Comparison of ENCODE assay signal across 21 mouse cellular contexts in genomic region chr12:71912262-71912661, GRCm38 (mm10).
DNase-seq lines count a peak whose midpoint lies in the region; ATAC-seq and TF ChIP-seq lines count a peak whose summit lies in the region.
"Had no signal": no experiment of that assay in that cellular context is flagged by ENCODE, and none has a peak within 500 bp of the region (broad histone marks: within the 10 kb centered on the region; RNA-seq: fewer than 3 reads in every experiment).

No protein-coding gene starts in this region.

- 0 out of 2 replicates have a peak, but pooled peaks cover 4% of the 10 kb centered on the region for H3K4me1 ChIP-seq in forebrain, postnatal 0 days (ENCODE audit: insufficient read depth)
- peaks cover 27% of the 10 kb centered on the region for H3K4me1 ChIP-seq in forebrain, embryonic 15.5 days
- peaks cover 12% of the 10 kb centered on the region for H3K4me1 ChIP-seq in kidney, embryonic 14.5 days (ENCODE audit: control insufficient read depth, insufficient read depth, low read length)
- H3K4me1 ChIP-seq in liver, embryonic 12.5 days: peaks cover 13% of the 10 kb centered on the region
- peaks cover 16% of the 10 kb centered on the region for H3K4me1 ChIP-seq in bone marrow macrophage, adult 2 months (ENCODE audit: control insufficient read depth, insufficient read depth, low read length)
- no peaks in the 10 kb centered on the region for H3K4me1 ChIP-seq in thymus, adult 2 months (replicated peaks; ENCODE audit: control insufficient read depth, insufficient read depth, low read length)

- no peak for TF ChIP-seq CTCF in forebrain, postnatal 0 days (IDR thresholded peaks at IDR 0.05; ENCODE audit: low read depth)
- TF ChIP-seq CTCF in bone marrow macrophage, adult 2 months (IDR thresholded peaks at IDR 0.05; ENCODE audit: low read depth, low read length): no peak
- no peak for TF ChIP-seq CTCF in thymus, adult 2 months (IDR thresholded peaks at IDR 0.05; ENCODE audit: borderline replicate concordance, control insufficient read depth, extremely low read depth, insufficient read depth, low read length, poor library complexity)

- no peaks in the 10 kb centered on the region for H3K9me3 ChIP-seq in forebrain, postnatal 0 days (ENCODE audit: low read length)
- no peaks in the 10 kb centered on the region for H3K9me3 ChIP-seq in forebrain, embryonic 15.5 days
- H3K9me3 ChIP-seq in kidney, embryonic 14.5 days (ENCODE audit: control insufficient read depth, low read length): no peaks in the 10 kb centered on the region
- no peaks in the 10 kb centered on the region for H3K9me3 ChIP-seq in liver, embryonic 12.5 days (replicated peaks)
- H3K9me3 ChIP-seq: G1E; heart, embryonic 15.5 days; stomach, embryonic 15.5 days had no signal

- peaks cover 16% of the 10 kb centered on the region for H3K36me3 ChIP-seq in forebrain, postnatal 0 days (ENCODE audit: insufficient read depth)
- H3K36me3 ChIP-seq in forebrain, embryonic 15.5 days: peaks cover 4% of the 10 kb centered on the region; the same call in 1 of the 2 replicates
- peaks cover 6% of the 10 kb centered on the region; the same call in 1 of the 2 replicates for H3K36me3 ChIP-seq in kidney, embryonic 14.5 days (ENCODE audit: control insufficient read depth, insufficient read depth, low read length)
- H3K36me3 ChIP-seq in liver, embryonic 12.5 days: peaks cover 25% of the 10 kb centered on the region
- H3K36me3 ChIP-seq in thymus, adult 2 months (ENCODE audit: control insufficient read depth, insufficient read depth, low read length): no peaks in the 10 kb centered on the region

- no peak overlapping the region for H3K4me2 ChIP-seq in forebrain, postnatal 0 days (ENCODE audit: low read depth)
- H3K4me2 ChIP-seq in forebrain, embryonic 15.5 days (replicated peaks): no peak overlapping the region
- 0 out of 2 replicates have a peak overlapping the region, but pooled peaks have one; percentile 13 for H3K4me2 ChIP-seq in kidney, embryonic 14.5 days (replicated peaks; ENCODE audit: low read depth, low read length)
- H3K4me2 ChIP-seq in liver, embryonic 12.5 days: no peak overlapping the region
- H3K4me2 ChIP-seq: heart, embryonic 15.5 days; lung, embryonic 14.5 days; stomach, embryonic 15.5 days had no signal

- H3K27ac ChIP-seq in forebrain, postnatal 0 days (ENCODE audit: low read depth, low read length): 0 out of 2 replicates have a peak overlapping the region, but pooled peaks have one; percentile 15
- no peak overlapping the region for H3K27ac ChIP-seq in forebrain, embryonic 15.5 days (replicated peaks)
- H3K27ac ChIP-seq in kidney, embryonic 14.5 days (ENCODE audit: low read depth, low read length): no peak overlapping the region; the same call in 1 of the 2 replicates
- H3K27ac ChIP-seq in liver, embryonic 12.5 days: 0 out of 2 replicates have a peak overlapping the region, but pooled peaks have one; percentile 25
- peak overlapping the region; percentile 31; the same call in 1 of the 2 replicates for H3K27ac ChIP-seq in bone marrow macrophage, adult 2 months (ENCODE audit: insufficient read depth, low read depth, low read length)
- H3K27ac ChIP-seq in thymus, adult 2 months (ENCODE audit: control insufficient read depth, insufficient read depth, low read length): no peak overlapping the region
- H3K27ac ChIP-seq: heart, embryonic 15.5 days; stomach, embryonic 15.5 days had no signal

- H3K9ac ChIP-seq in forebrain, postnatal 0 days: no peak overlapping the region
- H3K9ac ChIP-seq in forebrain, embryonic 15.5 days (replicated peaks): no peak overlapping the region
- H3K9ac ChIP-seq in kidney, embryonic 14.5 days (ENCODE audit: low read depth, low read length): no peak overlapping the region
- H3K9ac ChIP-seq in liver, embryonic 12.5 days: no peak overlapping the region
- H3K9ac ChIP-seq: heart, embryonic 15.5 days; lung, embryonic 14.5 days; stomach, embryonic 15.5 days had no signal

- TF ChIP-seq POLR2A in bone marrow macrophage, adult 2 months (IDR thresholded peaks at IDR 0.05; ENCODE audit: borderline replicate concordance, low read depth, low read length): no peak
- no peak for TF ChIP-seq POLR2A in thymus, adult 2 months (IDR thresholded peaks at IDR 0.05; ENCODE audit: control insufficient read depth, extremely low read depth, insufficient read depth, low read length, poor library complexity)

- no peak for DNase-seq in forebrain, postnatal 0 days
- DNase-seq in kidney, postnatal 14 days: no peak
- no peak for DNase-seq in liver
- DNase-seq in thymus, adult 2 months: no peak
- DNase-seq: adrenal gland, postnatal 10 days; cerebellum, adult 11 months; cerebellum, postnatal 10 days; embryo, embryonic 11 days; heart, adult 11 months; lung, embryonic 14.5 days; retina, postnatal 1 day had no signal

- no peak overlapping the region for H3K4me3 ChIP-seq in forebrain, postnatal 0 days (ENCODE audit: low read depth, low read length)
- H3K4me3 ChIP-seq in forebrain, embryonic 15.5 days: no peak overlapping the region
- H3K4me3 ChIP-seq in kidney, embryonic 14.5 days (ENCODE audit: low read length): no peak overlapping the region
- no peak overlapping the region for H3K4me3 ChIP-seq in liver, embryonic 12.5 days
- no peak overlapping the region for H3K4me3 ChIP-seq in bone marrow macrophage, adult 2 months (ENCODE audit: insufficient read depth, low read length)
- H3K4me3 ChIP-seq in thymus, adult 2 months (ENCODE audit: control insufficient read depth, insufficient read depth, low read length): no peak overlapping the region
- H3K4me3 ChIP-seq: heart, embryonic 15.5 days; stomach, embryonic 15.5 days had no signal

- no peaks in the 10 kb centered on the region for H3K27me3 ChIP-seq in forebrain, postnatal 0 days (ENCODE audit: insufficient read depth, low read length)
- no peaks in the 10 kb centered on the region for H3K27me3 ChIP-seq in forebrain, embryonic 15.5 days
- no peaks in the 10 kb centered on the region for H3K27me3 ChIP-seq in kidney, embryonic 14.5 days (ENCODE audit: control insufficient read depth, insufficient read depth, low read length)
- H3K27me3 ChIP-seq in liver, embryonic 12.5 days (replicated peaks): no peaks in the 10 kb centered on the region
- no peaks in the 10 kb centered on the region for H3K27me3 ChIP-seq in thymus, adult 2 months (ENCODE audit: control insufficient read depth, insufficient read depth, low read length)
- H3K27me3 ChIP-seq: heart, embryonic 15.5 days; stomach, embryonic 15.5 days had no signal

- 46% methylated on average over 1 of the region's 1 CpGs for WGBS in forebrain, postnatal 0 days
- WGBS in forebrain, embryonic 15.5 days: 64% methylated on average over 1 of the region's 1 CpGs
- 64% methylated on average over 1 of the region's 1 CpGs for WGBS in kidney, embryonic 14.5 days
- WGBS in liver, embryonic 12.5 days (ENCODE audit: insufficient replicate concordance): 78% methylated on average over 1 of the region's 1 CpGs
- WGBS in thymus, adult 2 months: 59% methylated on average over 1 of the region's 1 CpGs

- peak; percentile 18; the same call in 1 of the 2 replicates for ATAC-seq in forebrain, postnatal 0 days
- no peak for ATAC-seq in forebrain, embryonic 15.5 days (replicated peaks)
- ATAC-seq in kidney, embryonic 14.5 days (ENCODE audit: low FRiP score, low TSS enrichment): no peak
- ATAC-seq in liver, embryonic 12.5 days: no peak
- ATAC-seq: activated CD4-positive, CD25-positive, alpha-beta regulatory T cell, adult 4 months; inflammation-experienced regulatory T-cells, adult 6 months; midbrain, embryonic 16.5 days had no signal

Comparison
In these comparisons a context has a peak if more than half of its experiments do, and no peak if none do; other contexts are left out.
1. H3K27ac ChIP-seq: peak in forebrain, postnatal 0 days (single experiment), liver, embryonic 12.5 days (single experiment) and bone marrow macrophage, adult 2 months (single experiment); none in forebrain, embryonic 15.5 days (single experiment), kidney, embryonic 14.5 days (single experiment) and thymus, adult 2 months (single experiment).